Mouse (Mus musculus) liver, postnatal 0 days (tissue): ENCODE data around the gene Ankdd1b.

Source experiments
- CTCF ChIP-seq: sonication (generic); IDR thresholded peaks from 2 replicates; pipeline ENCODE4 v1.5.1; 2016; ENCODE audit warnings: antibody characterized with exemption, low read depth
- EP300 ChIP-seq: IDR thresholded peaks from 2 replicates; pipeline ENCODE4 v1.6.1; 2016; ENCODE audit warnings: antibody characterized with exemption, low read depth, mild to moderate bottlenecking

- no peak for TF ChIP-seq CTCF
- no peak for TF ChIP-seq EP300
These were observed 39.6 kb upstream of the Ankdd1b start for GRCm38 (mm10) chr13:96510635-96511034.
